Mouse (Mus musculus): Measurements from ENCODE around the gene Gtpbp1. TPM values are rescaled to one million over a fixed set of nuclear protein-coding genes. Genes with fewer than 3 reads are reported as not detected.

Gene Gtpbp1
- polyA plus RNA-seq, 1 experiment = 61.0 TPM

GRCm38 (mm10) chr15:79696508-79696907 is 5.9 kb downstream of the Gtpbp1 start:
- no peak for DNase-seq (ENCODE audit: low read depth)
- TF ChIP-seq POLR2A (IDR thresholded peaks at IDR 0.05; ENCODE audit: borderline replicate concordance, extremely low read depth, insufficient read depth, insufficient read length, poor library complexity, severe bottlenecking) (no peak), CTCF (IDR thresholded peaks at IDR 0.05; ENCODE audit: borderline replicate concordance, extremely low read depth, insufficient read depth, insufficient read length) (no peak)

GRCm38 (mm10) chr15:79697011-79697410 is 6.4 kb downstream of the Gtpbp1 start:
- TF ChIP-seq POLR2A (IDR thresholded peaks at IDR 0.05; ENCODE audit: borderline replicate concordance, extremely low read depth, insufficient read depth, insufficient read length, poor library complexity, severe bottlenecking) = no peak
- TF ChIP-seq CTCF (IDR thresholded peaks at IDR 0.05; ENCODE audit: borderline replicate concordance, extremely low read depth, insufficient read depth, insufficient read length) = no peak
- peak; percentile 73 for DNase-seq (ENCODE audit: low read depth)

- DNase-seq (ENCODE audit: low read depth) = no peak
- TF ChIP-seq POLR2A (IDR thresholded peaks at IDR 0.05; ENCODE audit: borderline replicate concordance, extremely low read depth, insufficient read depth, insufficient read length, poor library complexity, severe bottlenecking) (no peak), CTCF (IDR thresholded peaks at IDR 0.05; ENCODE audit: borderline replicate concordance, extremely low read depth, insufficient read depth, insufficient read length) (no peak)
These were observed 7.0 kb downstream of the Gtpbp1 start for GRCm38 (mm10) chr15:79697558-79698187.

GRCm38 (mm10) chr15:79706603-79707214 is 16.1 kb downstream of the Gtpbp1 start:
- no peak for DNase-seq (ENCODE audit: low read depth)
- TF ChIP-seq CTCF (IDR thresholded peaks at IDR 0.05; ENCODE audit: borderline replicate concordance, extremely low read depth, insufficient read depth, insufficient read length) (no peak), POLR2A (IDR thresholded peaks at IDR 0.05; ENCODE audit: borderline replicate concordance, extremely low read depth, insufficient read depth, insufficient read length, poor library complexity, severe bottlenecking) (no peak)

- no peak for DNase-seq (ENCODE audit: low read depth)
- TF ChIP-seq CTCF (IDR thresholded peaks at IDR 0.05; ENCODE audit: borderline replicate concordance, extremely low read depth, insufficient read depth, insufficient read length) (no peak), POLR2A (IDR thresholded peaks at IDR 0.05; ENCODE audit: borderline replicate concordance, extremely low read depth, insufficient read depth, insufficient read length, poor library complexity, severe bottlenecking) (no peak)
These were observed 17.7 kb downstream of the Gtpbp1 start for GRCm38 (mm10) chr15:79708229-79708822.

- no peak for DNase-seq (ENCODE audit: low read depth)
- no peak for TF ChIP-seq CTCF (IDR thresholded peaks at IDR 0.05; ENCODE audit: borderline replicate concordance, extremely low read depth, insufficient read depth, insufficient read length)
These were observed 25.0 kb downstream of the Gtpbp1 start for GRCm38 (mm10) chr15:79715646-79716045.

- TF ChIP-seq CTCF (IDR thresholded peaks at IDR 0.05; ENCODE audit: borderline replicate concordance, extremely low read depth, insufficient read depth, insufficient read length) = no peak
- no peak for TF ChIP-seq POLR2A (IDR thresholded peaks at IDR 0.05; ENCODE audit: borderline replicate concordance, extremely low read depth, insufficient read depth, insufficient read length, poor library complexity, severe bottlenecking)
- no peak for DNase-seq (ENCODE audit: low read depth)
These were observed 26.1 kb downstream of the Gtpbp1 start for GRCm38 (mm10) chr15:79716710-79717109.

GRCm38 (mm10) chr15:79720267-79720666 is 29.6 kb downstream of the Gtpbp1 start:
- DNase-seq (ENCODE audit: low read depth) = no peak
- no peak for TF ChIP-seq CTCF (IDR thresholded peaks at IDR 0.05; ENCODE audit: borderline replicate concordance, extremely low read depth, insufficient read depth, insufficient read length)
- no peak for TF ChIP-seq POLR2A (IDR thresholded peaks at IDR 0.05; ENCODE audit: borderline replicate concordance, extremely low read depth, insufficient read depth, insufficient read length, poor library complexity, severe bottlenecking)

GRCm38 (mm10) chr15:79720796-79721195 is 30.2 kb downstream of the Gtpbp1 start:
- no peak for TF ChIP-seq CTCF (IDR thresholded peaks at IDR 0.05; ENCODE audit: borderline replicate concordance, extremely low read depth, insufficient read depth, insufficient read length)
- TF ChIP-seq POLR2A (IDR thresholded peaks at IDR 0.05; ENCODE audit: borderline replicate concordance, extremely low read depth, insufficient read depth, insufficient read length, poor library complexity, severe bottlenecking) = no peak
- no peak for DNase-seq (ENCODE audit: low read depth)

GRCm38 (mm10) chr15:79723439-79723838 is 32.8 kb downstream of the Gtpbp1 start:
- DNase-seq (ENCODE audit: low read depth) = peak; percentile 37
- TF ChIP-seq CTCF (IDR thresholded peaks at IDR 0.05; ENCODE audit: borderline replicate concordance, extremely low read depth, insufficient read depth, insufficient read length) (peak; percentile 59; the same call in 1 of the 2 replicates), POLR2A (IDR thresholded peaks at IDR 0.05; ENCODE audit: borderline replicate concordance, extremely low read depth, insufficient read depth, insufficient read length, poor library complexity, severe bottlenecking) (no peak)

GRCm38 (mm10) chr15:79725190-79725789 is 34.6 kb downstream of the Gtpbp1 start:
- DNase-seq (ENCODE audit: low read depth) = no peak
- TF ChIP-seq CTCF (IDR thresholded peaks at IDR 0.05; ENCODE audit: borderline replicate concordance, extremely low read depth, insufficient read depth, insufficient read length) (no peak), POLR2A (IDR thresholded peaks at IDR 0.05; ENCODE audit: borderline replicate concordance, extremely low read depth, insufficient read depth, insufficient read length, poor library complexity, severe bottlenecking) (no peak)
